Mouse (Mus musculus) E14TG2a.4 (cell line): ENCODE results near the gene Slamf9.

Experiments
- CTCF ChIP-seq: conservative IDR thresholded peaks from 2 replicates; pipeline ENCODE4 v1.5.1; 2014; ENCODE audit warnings: low read length
- NANOG ChIP-seq: IDR thresholded peaks from 2 replicates; pipeline ENCODE4 v1.6.1; 2014; ENCODE audit warnings: borderline replicate concordance, low read length, mixed read lengths

- TF ChIP-seq CTCF, result no peak
- TF ChIP-seq NANOG, result no peak
Observed at GRCm38 (mm10) chr1:172508172-172508571, 33.0 kb downstream of the Slamf9 start.
